Comparison of ENCODE assay signal across 18 mouse cellular contexts in the genomic region with DNA sequence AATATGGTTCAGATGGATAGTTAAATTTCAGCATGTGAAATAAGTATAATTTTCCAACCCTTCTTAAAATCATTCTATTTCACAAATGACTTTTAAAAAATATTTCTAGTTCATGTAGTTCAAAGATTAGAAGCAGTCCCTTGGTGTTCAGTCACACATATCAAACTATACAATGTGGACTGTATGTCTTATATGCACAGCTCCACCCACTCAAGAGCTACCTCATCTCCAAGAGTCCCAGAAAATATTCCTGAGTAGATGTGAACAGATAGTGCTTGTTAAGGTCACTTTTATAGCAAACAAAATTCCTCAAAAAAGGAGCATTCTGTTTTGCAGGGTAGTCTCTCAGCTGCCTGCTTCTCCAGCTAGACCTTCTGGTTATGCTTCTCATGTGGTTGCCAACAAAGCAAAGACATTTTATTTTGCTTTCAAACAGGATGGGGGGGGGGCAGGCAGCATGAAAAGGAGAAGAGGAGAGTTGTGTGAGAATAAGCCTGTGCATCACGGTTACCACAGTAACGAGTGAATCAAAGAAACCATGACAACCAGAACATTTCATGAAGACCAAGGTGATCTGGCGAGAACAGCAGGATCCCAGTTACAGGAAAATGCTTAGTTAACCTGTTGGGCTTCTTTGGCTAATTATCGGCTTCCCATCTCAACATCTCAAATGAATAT. TPM values are rescaled to one million over a fixed set of nuclear protein-coding genes. Genes with fewer than 3 reads are reported as not detected.
DNase-seq lines count a peak whose midpoint lies in the region; ATAC-seq and TF ChIP-seq lines count a peak whose summit lies in the region.
"Had no signal": no experiment of that assay in that cellular context is flagged by ENCODE, and none has a peak within 500 bp of the region (broad histone marks: within the 10 kb centered on the region; RNA-seq: fewer than 3 reads in every experiment).

No protein-coding gene starts in this region.

- no peaks in the 10 kb centered on the region for H3K36me3 ChIP-seq in hindbrain, embryonic 15.5 days
- H3K36me3 ChIP-seq in stomach, postnatal 0 days (ENCODE audit: control insufficient read depth, insufficient read depth, low read length) = no peaks in the 10 kb centered on the region
- H3K36me3 ChIP-seq: kidney, embryonic 15.5 days had no signal

- 53% methylated on average over 4 of the region's 4 CpGs for WGBS in hindbrain, embryonic 15.5 days
- 64% methylated on average over 4 of the region's 4 CpGs for WGBS in stomach, postnatal 0 days

- DNase-seq in layer of hippocampus, adult 18-20 months (ENCODE audit: low spot score in 2 of 2) = peak; percentile 17 to 57
- no peak for DNase-seq in layer of hippocampus, postnatal 10 days (ENCODE audit: low spot score in 2 of 2)
- DNase-seq in brain, embryonic 18.5 days (ENCODE audit: low read depth, low spot score) = peak; percentile 40
- peak; percentile 1 for DNase-seq in naive thymus-derived CD4-positive, alpha-beta T cell, adult 2 months (ENCODE audit: low read depth)
- DNase-seq in kidney, postnatal 14 days = no peak
- no peak for DNase-seq in stomach, postnatal 0 days (ENCODE audit: low spot score)
- no peak for DNase-seq in ovary, postnatal 36 days (ENCODE audit: low spot score)
- DNase-seq: adrenal gland, postnatal 14 days; heart, adult 18-20 months; lung, embryonic 14.5 days; thymus, adult 2 months had no signal

- H3K9me3 ChIP-seq in hindbrain, embryonic 15.5 days = no peaks in the 10 kb centered on the region
- no peaks in the 10 kb centered on the region for H3K9me3 ChIP-seq in stomach, postnatal 0 days (ENCODE audit: control insufficient read depth, low read length)
- H3K9me3 ChIP-seq: kidney, embryonic 15.5 days had no signal

- H3K4me2 ChIP-seq in hindbrain, embryonic 15.5 days = peak overlapping the region; percentile 15; the same call in 1 of the 2 replicates
- no peak overlapping the region for H3K4me2 ChIP-seq in stomach, postnatal 0 days (replicated peaks; ENCODE audit: low read depth)
- H3K4me2 ChIP-seq: kidney, embryonic 15.5 days; lung, embryonic 14.5 days had no signal

- H3K4me1 ChIP-seq in hindbrain, embryonic 15.5 days (replicated peaks) = no peaks in the 10 kb centered on the region
- H3K4me1 ChIP-seq in stomach, postnatal 0 days (replicated peaks; ENCODE audit: control insufficient read depth, insufficient read depth) = no peaks in the 10 kb centered on the region
- H3K4me1 ChIP-seq: kidney, embryonic 15.5 days had no signal

- no peak overlapping the region for H3K9ac ChIP-seq in hindbrain, embryonic 15.5 days
- H3K9ac ChIP-seq in stomach, postnatal 0 days (ENCODE audit: low read length) = no peak overlapping the region
- H3K9ac ChIP-seq: kidney, embryonic 15.5 days; lung, embryonic 14.5 days had no signal

- TF ChIP-seq EP300 in stomach, postnatal 0 days (optimal IDR thresholded peaks at IDR 0.05) = no peak

- no peak overlapping the region for H3K4me3 ChIP-seq in hindbrain, embryonic 15.5 days
- no peak overlapping the region for H3K4me3 ChIP-seq in stomach, postnatal 0 days (ENCODE audit: low read depth, low read length)
- H3K4me3 ChIP-seq: kidney, embryonic 15.5 days; left cerebral cortex, adult 2 months; myocyte had no signal

- peak; percentile 56; the same call in 1 of the 2 replicates for ATAC-seq in hindbrain, embryonic 15.5 days (ENCODE audit: low FRiP score, low read depth)
- ATAC-seq in stomach, postnatal 0 days (ENCODE audit: low FRiP score, low TSS enrichment) = no peak
- ATAC-seq: inflammation-experienced regulatory T-cells, adult 6 months had no signal

- no peak for TF ChIP-seq CTCF in stomach, postnatal 0 days (IDR thresholded peaks at IDR 0.05; ENCODE audit: low read depth)

- H3K27me3 ChIP-seq in hindbrain, embryonic 15.5 days = no peaks in the 10 kb centered on the region
- H3K27me3 ChIP-seq in stomach, postnatal 0 days (ENCODE audit: control insufficient read depth, insufficient read depth, low read length) = no peaks in the 10 kb centered on the region

- peak overlapping the region; percentile 51; the same call in 1 of the 2 replicates for H3K27ac ChIP-seq in hindbrain, embryonic 15.5 days (replicated peaks)
- H3K27ac ChIP-seq in stomach, postnatal 0 days (replicated peaks) = no peak overlapping the region
- H3K27ac ChIP-seq: kidney, embryonic 15.5 days; left cerebral cortex, adult 2 months had no signal

RNA-seq across cellular contexts. Expression of a gene that starts 19.1 kb away (rescaled TPM):
- under 1 TPM in 1 of 2 experiments, not detected in 1; 0.23 TPM for total RNA-seq in layer of hippocampus, adult 18-20 months (2021)
- total RNA-seq in layer of hippocampus, postnatal 10 days (2021) = under 1 TPM in 1 of 2 experiments, not detected in 1; 0.32 TPM
- not detected in 2 replicates for polyA plus RNA-seq in hindbrain, embryonic 15.5 days (2015; fragmentation: Nextera tagmentation; extraction: Ambion mirVana)
- polyA plus RNA-seq in stomach, postnatal 0 days (2015; fragmentation: Nextera tagmentation; extraction: Ambion mirVana) = 0.06 TPM in 1 of 2 replicates, not detected in the other
- total RNA-seq: adrenal gland, postnatal 14 days; heart, adult 18-20 months; left cerebral cortex, adult 2 months; liver, adult 2 months had no signal
- polyA plus RNA-seq: inflammation-experienced regulatory T-cells, adult 6 months; kidney, embryonic 15.5 days; liver, adult 2 months had no signal

RNA-seq across cellular contexts. Expression of a gene that starts 34.6 kb away (rescaled TPM):
- 10 to 100 TPM; 18.9 to 21.4 TPM for total RNA-seq in layer of hippocampus, adult 18-20 months (2021)
- 10 to 100 TPM; 45.2 to 52.6 TPM for total RNA-seq in layer of hippocampus, postnatal 10 days (2021)
- 142 and 146 TPM in 2 replicates for polyA plus RNA-seq in hindbrain, embryonic 15.5 days (2015; fragmentation: Nextera tagmentation; extraction: Ambion mirVana)
- 27.7 and 28.7 TPM in 2 replicates for polyA plus RNA-seq in stomach, postnatal 0 days (2015; fragmentation: Nextera tagmentation; extraction: Ambion mirVana)
- polyA plus RNA-seq: C2C12; inflammation-experienced regulatory T-cells, adult 6 months; myocyte; thymus, adult 2 months had no signal

RNA-seq across cellular contexts. Expression of a gene that starts 36.1 kb away (rescaled TPM):
- total RNA-seq in layer of hippocampus, adult 18-20 months (2021) = 100 to 1,000 TPM; 336 to 373 TPM
- 100 to 1,000 TPM; 405 to 444 TPM for total RNA-seq in layer of hippocampus, postnatal 10 days (2021)
- polyA plus RNA-seq in hindbrain, embryonic 15.5 days (2015; fragmentation: Nextera tagmentation; extraction: Ambion mirVana) = 704 and 736 TPM in 2 replicates
- 54.2 and 56.5 TPM in 2 replicates for polyA plus RNA-seq in stomach, postnatal 0 days (2015; fragmentation: Nextera tagmentation; extraction: Ambion mirVana)
- total RNA-seq: heart, adult 18-20 months; liver, adult 2 months had no signal

Comparison
In these comparisons a context has a peak if more than half of its experiments do, and no peak if none do; other contexts are left out.
1. DNase-seq: peak in layer of hippocampus, adult 18-20 months (2 of 2), brain, embryonic 18.5 days (single experiment) and naive thymus-derived CD4-positive, alpha-beta T cell, adult 2 months (single experiment); none in layer of hippocampus, postnatal 10 days (0 of 2), kidney, postnatal 14 days (single experiment), stomach, postnatal 0 days (single experiment) and ovary, postnatal 36 days (single experiment).